In the genomic region with DNA sequence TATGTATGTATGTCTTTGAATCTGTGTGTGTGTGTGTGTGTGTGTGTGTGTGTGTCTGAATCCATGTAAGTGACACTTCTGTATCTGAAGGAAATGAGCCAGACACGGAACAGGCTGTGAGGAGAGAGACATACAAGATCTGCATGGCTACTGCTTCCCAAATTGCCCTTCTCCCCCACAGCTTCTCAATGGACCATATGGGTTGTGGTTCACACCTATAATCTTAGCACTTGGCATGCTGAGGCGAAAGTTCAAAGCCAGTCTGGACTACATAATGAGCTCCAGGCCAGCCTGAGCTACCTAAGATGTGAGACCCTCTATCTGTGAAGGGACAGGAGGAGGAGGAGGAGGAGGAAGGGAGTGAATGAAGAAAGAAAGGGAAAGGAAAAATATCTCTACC, we compare ENCODE assay signal across 12 mouse cellular contexts.
"Had no signal": no experiment of that assay in that cellular context is flagged by ENCODE, and none has a peak within 500 bp of the region (broad histone marks: within the 10 kb centered on the region; RNA-seq: fewer than 3 reads in every experiment).

No protein-coding gene starts in this region.

- H3K36me3 ChIP-seq: kidney, embryonic 15.5 days; limb, embryonic 12.5 days; limb, embryonic 15.5 days; liver, embryonic 12.5 days; liver, embryonic 15.5 days; lung, embryonic 15.5 days; midbrain, embryonic 10.5 days; midbrain, embryonic 13.5 days; neural tube, embryonic 12.5 days; neural tube, embryonic 15.5 days had no signal

- H3K27ac ChIP-seq: kidney, embryonic 15.5 days; limb, embryonic 12.5 days; limb, embryonic 15.5 days; liver, embryonic 12.5 days; liver, embryonic 15.5 days; lung, embryonic 15.5 days; midbrain, embryonic 10.5 days; midbrain, embryonic 13.5 days; neural tube, embryonic 12.5 days; neural tube, embryonic 15.5 days; stomach, postnatal 0 days had no signal

- H3K4me1 ChIP-seq: kidney, embryonic 15.5 days; limb, embryonic 12.5 days; liver, embryonic 12.5 days; liver, embryonic 15.5 days; lung, embryonic 15.5 days; midbrain, embryonic 10.5 days; midbrain, embryonic 13.5 days; neural tube, embryonic 12.5 days; neural tube, embryonic 15.5 days had no signal

- ATAC-seq: liver, embryonic 12.5 days had no signal

- H3K27me3 ChIP-seq: liver, embryonic 15.5 days; neural tube, embryonic 12.5 days had no signal

- H3K4me2 ChIP-seq: limb, embryonic 15.5 days; liver, embryonic 12.5 days; liver, embryonic 15.5 days; lung, embryonic 15.5 days; midbrain, embryonic 13.5 days; neural tube, embryonic 12.5 days; neural tube, embryonic 15.5 days had no signal

- H3K9ac ChIP-seq: kidney, embryonic 15.5 days; limb, embryonic 12.5 days; limb, embryonic 15.5 days; liver, embryonic 12.5 days; liver, embryonic 15.5 days; lung, embryonic 15.5 days; midbrain, embryonic 13.5 days; neural tube, embryonic 12.5 days; neural tube, embryonic 15.5 days had no signal

- H3K9me3 ChIP-seq: kidney, embryonic 15.5 days; limb, embryonic 15.5 days; liver, embryonic 12.5 days; liver, embryonic 15.5 days; lung, embryonic 15.5 days; midbrain, embryonic 10.5 days; midbrain, embryonic 13.5 days; neural tube, embryonic 12.5 days; neural tube, embryonic 15.5 days had no signal

- H3K4me3 ChIP-seq: kidney, embryonic 15.5 days; limb, embryonic 12.5 days; limb, embryonic 15.5 days; liver, embryonic 12.5 days; liver, embryonic 15.5 days; lung, embryonic 15.5 days; megakaryocyte, embryonic 14.5 days; midbrain, embryonic 10.5 days; midbrain, embryonic 13.5 days; neural tube, embryonic 12.5 days; neural tube, embryonic 15.5 days had no signal
